Mouse (Mus musculus) liver (tissue): ENCODE data around the gene Gm20854.
"Not testable (repeated sequence)": the region's sequence is repeated elsewhere in the genome, so short reads cannot be mapped to it uniquely, and the experiment has no call there.

Experiments used
- DNase-seq: peaks from one replicate; pipeline ENCODE4 v3.0.0-alpha.2; 2020; ENCODE audit warnings: mixed read lengths

Gene Gm20854

DNA sequence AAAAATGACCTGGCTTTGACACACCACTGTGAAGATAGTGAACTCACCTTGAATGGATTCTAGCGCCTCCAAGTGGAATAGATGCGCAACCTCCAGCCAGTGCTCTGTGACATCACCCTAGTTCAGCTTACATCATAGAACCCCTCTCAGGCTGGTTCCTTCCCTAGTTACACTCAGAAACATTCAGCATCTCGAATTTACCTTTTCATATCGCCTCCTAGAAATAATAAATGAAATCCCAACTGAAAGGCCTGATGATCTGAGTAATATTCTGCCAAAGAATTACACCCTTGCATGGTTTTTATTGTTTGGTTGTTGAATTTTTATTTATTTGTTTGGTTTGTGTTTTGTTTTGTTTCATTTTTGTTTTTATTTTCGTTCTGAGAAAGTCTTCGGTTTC is at the start of gene Gm20854:
Gm20854 (minus strand) TSS at position 101 of the 400 bp plus-strand sequence.
- not testable (repeated sequence) for DNase-seq
